ENCODE assay signal across 9 mouse cellular contexts in genomic region chr5:136500307-136500871, GRCm38 (mm10).
DNase-seq lines count a peak whose midpoint lies in the region; ATAC-seq and TF ChIP-seq lines count a peak whose summit lies in the region.
"Had no signal": no experiment of that assay in that cellular context is flagged by ENCODE, and none has a peak within 500 bp of the region (broad histone marks: within the 10 kb centered on the region; RNA-seq: fewer than 3 reads in every experiment).

No protein-coding gene starts in this region.

- TF ChIP-seq POLR2A in cortical plate, adult 2 months (IDR thresholded peaks at IDR 0.05; ENCODE audit: extremely low read depth, insufficient read depth, low read length) = no peak

- DNase-seq in skeletal muscle tissue, adult 2 months (ENCODE audit: low read depth, low spot score) = peak; percentile 28
- no peak for DNase-seq in right cerebral cortex, adult 2 months (ENCODE audit: low spot score in 2 of 2)
- no peak for DNase-seq in thymus, postnatal 25 days

- no peak overlapping the region for H3K4me2 ChIP-seq in hindbrain, embryonic 13.5 days
- H3K4me2 ChIP-seq in hindbrain, embryonic 12.5 days (replicated peaks) = no peak overlapping the region
- no peak overlapping the region for H3K4me2 ChIP-seq in neural tube, embryonic 13.5 days
- H3K4me2 ChIP-seq in neural tube, embryonic 15.5 days = no peak overlapping the region

- peaks cover 62% of the 10 kb centered on the region for H3K4me1 ChIP-seq in hindbrain, embryonic 13.5 days (replicated peaks)
- peaks cover 26% of the 10 kb centered on the region for H3K4me1 ChIP-seq in hindbrain, embryonic 12.5 days
- peaks cover 75% of the 10 kb centered on the region for H3K4me1 ChIP-seq in neural tube, embryonic 13.5 days (replicated peaks)
- peaks cover 66% of the 10 kb centered on the region for H3K4me1 ChIP-seq in neural tube, embryonic 15.5 days
- peaks cover 8% of the 10 kb centered on the region for H3K4me1 ChIP-seq in cortical plate, adult 2 months (ENCODE audit: control insufficient read depth, insufficient read depth, low read length)

- no peak for ATAC-seq in hindbrain, embryonic 13.5 days (ENCODE audit: low FRiP score)
- no peak for ATAC-seq in hindbrain, embryonic 12.5 days (ENCODE audit: low FRiP score)
- ATAC-seq in neural tube, embryonic 13.5 days (ENCODE audit: low read depth) = no peak
- ATAC-seq in neural tube, embryonic 15.5 days (ENCODE audit: low FRiP score) = no peak
- ATAC-seq: forebrain, embryonic 16.5 days had no signal

- no peaks in the 10 kb centered on the region for H3K9me3 ChIP-seq in hindbrain, embryonic 13.5 days
- H3K9me3 ChIP-seq in hindbrain, embryonic 12.5 days (replicated peaks) = no peaks in the 10 kb centered on the region
- no peaks in the 10 kb centered on the region for H3K9me3 ChIP-seq in neural tube, embryonic 13.5 days
- H3K9me3 ChIP-seq in neural tube, embryonic 15.5 days (replicated peaks) = no peaks in the 10 kb centered on the region

- H3K9ac ChIP-seq in hindbrain, embryonic 13.5 days = no peak overlapping the region
- no peak overlapping the region for H3K9ac ChIP-seq in hindbrain, embryonic 12.5 days
- H3K9ac ChIP-seq in neural tube, embryonic 13.5 days = no peak overlapping the region
- H3K9ac ChIP-seq in neural tube, embryonic 15.5 days (replicated peaks) = no peak overlapping the region

- H3K27me3 ChIP-seq in hindbrain, embryonic 13.5 days = no peaks in the 10 kb centered on the region
- no peaks in the 10 kb centered on the region for H3K27me3 ChIP-seq in hindbrain, embryonic 12.5 days
- no peaks in the 10 kb centered on the region for H3K27me3 ChIP-seq in neural tube, embryonic 13.5 days
- H3K27me3 ChIP-seq in neural tube, embryonic 15.5 days (replicated peaks) = no peaks in the 10 kb centered on the region

- no peaks in the 10 kb centered on the region for H3K36me3 ChIP-seq in hindbrain, embryonic 13.5 days
- H3K36me3 ChIP-seq in hindbrain, embryonic 12.5 days = no peaks in the 10 kb centered on the region
- no peaks in the 10 kb centered on the region for H3K36me3 ChIP-seq in neural tube, embryonic 13.5 days
- H3K36me3 ChIP-seq in neural tube, embryonic 15.5 days = no peaks in the 10 kb centered on the region

- H3K27ac ChIP-seq in hindbrain, embryonic 13.5 days = peak overlapping the region; percentile 18; the same call in 1 of the 2 replicates
- no peak overlapping the region for H3K27ac ChIP-seq in hindbrain, embryonic 12.5 days
- peak overlapping the region; percentile 23; the same call in 1 of the 2 replicates for H3K27ac ChIP-seq in neural tube, embryonic 13.5 days (replicated peaks)
- H3K27ac ChIP-seq in neural tube, embryonic 15.5 days (replicated peaks) = no peak overlapping the region
- 0 out of 2 replicates have a peak overlapping the region, but pooled peaks have one; percentile 4 for H3K27ac ChIP-seq in cortical plate, adult 2 months (ENCODE audit: insufficient read depth, low read length)

- TF ChIP-seq CTCF in cortical plate, adult 2 months (IDR thresholded peaks at IDR 0.05; ENCODE audit: extremely low read depth, insufficient read depth, low read length) = no peak

- 65% methylated on average over 6 of the region's 6 CpGs for WGBS in hindbrain, embryonic 13.5 days
- WGBS in hindbrain, embryonic 12.5 days = 64% methylated on average over 6 of the region's 6 CpGs
- WGBS in neural tube, embryonic 13.5 days = 41% methylated on average over 6 of the region's 6 CpGs
- WGBS in neural tube, embryonic 15.5 days = 45% methylated on average over 6 of the region's 6 CpGs

- no peak overlapping the region for H3K4me3 ChIP-seq in hindbrain, embryonic 13.5 days
- H3K4me3 ChIP-seq in hindbrain, embryonic 12.5 days = no peak overlapping the region
- no peak overlapping the region for H3K4me3 ChIP-seq in neural tube, embryonic 13.5 days
- H3K4me3 ChIP-seq in neural tube, embryonic 15.5 days (replicated peaks) = no peak overlapping the region
- no peak overlapping the region for H3K4me3 ChIP-seq in cortical plate, adult 2 months (ENCODE audit: insufficient read depth, low read length)

Comparison
In these comparisons a context has a peak if more than half of its experiments do, and no peak if none do; other contexts are left out.
1. H3K27ac ChIP-seq: peak in hindbrain, embryonic 13.5 days (single experiment), neural tube, embryonic 13.5 days (single experiment) and cortical plate, adult 2 months (single experiment); none in hindbrain, embryonic 12.5 days (single experiment) and neural tube, embryonic 15.5 days (single experiment).